17 mouse cellular contexts compared by ENCODE assay signal in genomic region chr2:130513907-130514306, GRCm38 (mm10). TPM values are rescaled to one million over a fixed set of nuclear protein-coding genes. Genes with fewer than 3 reads are reported as not detected.
DNase-seq lines count a peak whose midpoint lies in the region.
"Had no signal": no experiment of that assay in that cellular context is flagged by ENCODE, and none has a peak within 500 bp of the region (broad histone marks: within the 10 kb centered on the region; RNA-seq: fewer than 3 reads in every experiment).

No protein-coding gene starts in this region.

- peak; percentile 44 to 68 for DNase-seq in layer of hippocampus, adult 18-20 months (ENCODE audit: low spot score in 2 of 2)
- DNase-seq in layer of hippocampus, adult 9-10 months (ENCODE audit: low spot score), result no peak
- peak; percentile 48 for DNase-seq in layer of hippocampus, adult 9-11 months
- DNase-seq in layer of hippocampus, adult 11-12 months (ENCODE audit: low spot score), result no peak
- peak; percentile 29 to 54 for DNase-seq in layer of hippocampus, postnatal 14 days (ENCODE audit: low spot score in 2 of 2)
- DNase-seq in adrenal gland, adult 18-20 months (ENCODE audit: low spot score in 2 of 2), result no peak
- DNase-seq: adrenal gland, adult 2 months; adrenal gland, postnatal 10 days; adrenal gland, postnatal 25 days; B cell, adult 2 months; cerebellum, adult 11 months; cerebellum, adult 18-20 months; cerebellum, adult 8-10 months; cerebellum, adult 9-11 months; cerebellum, postnatal 14 days; cerebellum, postnatal 36 days; embryo, embryonic 11 days had no signal

RNA-seq across cellular contexts. Expression of gene Mrps26, which starts 49.6 kb away (rescaled TPM):
- total RNA-seq in layer of hippocampus, adult 18-20 months (2021), result 10 to 100 TPM; 81.6 to 85.7 TPM
- total RNA-seq in layer of hippocampus, postnatal 14 days (2021), result 10 to 100 TPM; 80.2 to 82.6 TPM
- total RNA-seq in adrenal gland, adult 18-20 months (2021), result 10 to 100 TPM; 52.4 to 62.2 TPM

Comparison
In these comparisons a context has a peak if more than half of its experiments do, and no peak if none do; other contexts are left out.
1. DNase-seq: peak in layer of hippocampus, adult 18-20 months (2 of 2), layer of hippocampus, adult 9-11 months (single experiment) and layer of hippocampus, postnatal 14 days (2 of 2); none in layer of hippocampus, adult 9-10 months (single experiment), layer of hippocampus, adult 11-12 months (single experiment) and adrenal gland, adult 18-20 months (0 of 2).